Mouse (Mus musculus) lung, adult 2 months (tissue): ENCODE results near the gene Tmsb4x.
A peak's percentile ranks its signal among the peaks of the same experiment; 100 is the strongest.

Source experiments
- CTCF ChIP-seq: fragments of 200-500 bp; IDR thresholded peaks from 2 replicates; pipeline ENCODE4 v1.5.1; 2011; ENCODE audit warnings: mild to moderate bottlenecking, low read length, control low read depth; ENCODE audit not compliant: insufficient read depth
- POLR2A ChIP-seq: fragments of 200-500 bp; IDR thresholded peaks from 2 replicates; pipeline ENCODE4 v1.6.1; 2011; ENCODE audit warnings: low read depth, mild to moderate bottlenecking, control low read depth, low read length, borderline replicate concordance; ENCODE audit errors: extremely low read depth

DNA sequence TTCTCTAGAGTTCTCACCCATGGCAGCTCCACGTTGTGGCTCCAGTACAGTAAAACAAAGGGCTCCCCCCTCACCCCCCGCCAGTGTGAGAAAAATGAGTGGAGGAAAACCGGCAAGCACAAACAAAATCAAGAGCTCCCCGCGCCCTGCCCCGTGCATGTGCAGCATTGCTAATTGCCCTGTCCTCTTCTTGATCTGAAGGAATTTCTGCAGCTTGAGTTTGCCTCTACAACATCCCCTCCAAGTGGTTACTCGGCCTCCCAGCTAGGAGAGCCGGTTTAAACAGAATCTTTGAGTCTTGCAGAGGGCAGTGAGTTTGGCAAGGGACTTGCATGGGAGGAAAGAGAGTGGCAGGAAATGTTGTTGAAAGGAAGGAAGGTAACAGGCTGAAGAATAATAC is 3.6 kb upstream of the Tmsb4x start:
- no peak for TF ChIP-seq POLR2A
- TF ChIP-seq CTCF = peak; percentile 32
